Mouse (Mus musculus) lung, embryonic 14.5 days (tissue): ENCODE data around the gene Sobp. TPM values are rescaled to one million over a fixed set of nuclear protein-coding genes. Genes with fewer than 3 reads are reported as not detected.

ENCODE experiments used
- ATAC-seq: fragments of 200-750 bp; cut with Nextera tagmentation; 2 replicates; pipeline ENCODE4 v1.8.0; 2017; ENCODE audit warnings: mild to moderate bottlenecking, moderate TSS enrichment, moderate library complexity; ENCODE audit not compliant: insufficient read depth
- DNase-seq: peaks from one replicate; pipeline ENCODE4 v3.0.0-alpha.2; 2015
- H3K27ac ChIP-seq: fragments of 300-500 bp; sonication (generic); 2 replicates; pipeline ENCODE4 v1.5.1; 2014; ENCODE audit warnings: low read depth, mild to moderate bottlenecking, moderate library complexity
- H3K27me3 ChIP-seq: fragments of 300-500 bp; sonication (generic); 2 replicates; pipeline ENCODE4 v1.6.1; 2014; ENCODE audit warnings: low read length, control low read depth; ENCODE audit not compliant: insufficient read depth
- H3K36me3 ChIP-seq: fragments of 300-500 bp; sonication (generic); 2 replicates; pipeline ENCODE4 v1.6.1; 2014; ENCODE audit warnings: control low read depth; ENCODE audit not compliant: insufficient read depth
- H3K4me1 ChIP-seq: fragments of 300-500 bp; sonication (generic); 2 replicates; pipeline ENCODE4 v1.6.1; 2014; ENCODE audit warnings: antibody characterized with exemption, control low read depth; ENCODE audit not compliant: insufficient read depth
- H3K4me2 ChIP-seq: fragments of 300-500 bp; sonication (generic); 2 replicates; pipeline ENCODE4 v1.6.1; 2014; ENCODE audit warnings: mild to moderate bottlenecking
- H3K4me3 ChIP-seq: fragments of 300-500 bp; sonication (generic); 2 replicates; pipeline ENCODE4 v1.5.1; 2014; ENCODE audit warnings: low read depth, low read length
- H3K9ac ChIP-seq: fragments of 300-500 bp; sonication (generic); 2 replicates; pipeline ENCODE4 v1.6.1; 2014
- H3K9me3 ChIP-seq: fragments of 300-500 bp; sonication (generic); 2 replicates; pipeline ENCODE4 v1.6.1; 2016; ENCODE audit warnings: low read depth, low read length, control low read depth
- CTCF ChIP-seq: IDR thresholded peaks from 2 replicates; pipeline ENCODE4 v1.5.1; 2016; ENCODE audit warnings: antibody characterized with exemption, low read depth
- WGBS: fragments of 180-500 bp; shearing (Covaris S2); extraction: QIAGEN DNeasy Blood & Tissue Kit; methylation state at CpG from one replicate; pipeline ENCODE4 v1.1.7; 2014; 5-methylcytosine and 5-hydroxymethylcytosine counted together
- polyA plus RNA-seq: library from polyadenylated mRNA; unstranded; fragments of >200 nt; fragmentation: Nextera tagmentation; extraction: Ambion mirVana; gene quantifications from 2 replicates; pipeline ENCODE4 v1.2.1, GENCODE M21; 2014

Sobp gene
- polyA plus RNA-seq, 1 experiment from 2014 or later, result 0.66 TPM

- no peaks in the 10 kb centered on the region for H3K27me3 ChIP-seq
- no peak overlapping the region for H3K27ac ChIP-seq
- TF ChIP-seq CTCF, result no peak
- no peak overlapping the region for H3K9ac ChIP-seq
- WGBS, result 78% methylated on average over 8 of the region's 8 CpGs
- H3K4me2 ChIP-seq, result no peak overlapping the region
- DNase-seq (no peak), ATAC-seq (no peak)
- no peaks in the 10 kb centered on the region for H3K9me3 ChIP-seq
- no peaks in the 10 kb centered on the region for H3K4me1 ChIP-seq
- no peak overlapping the region for H3K4me3 ChIP-seq
- H3K36me3 ChIP-seq, result no peaks in the 10 kb centered on the region
These were observed 67.7 kb downstream of the Sobp start for GRCm38 (mm10) chr10:43106616-43107015.

GRCm38 (mm10) chr10:43106196-43106595 lies 68.1 kb downstream of the Sobp start:
- Histone ChIP-seq H3K4me3 (no peak overlapping the region), H3K9me3 (no peaks in the 10 kb centered on the region), H3K27ac (no peak overlapping the region), H3K4me2 (no peak overlapping the region), H3K4me1 (no peaks in the 10 kb centered on the region), H3K36me3 (no peaks in the 10 kb centered on the region), H3K9ac (no peak overlapping the region), H3K27me3 (no peaks in the 10 kb centered on the region)
- 52% methylated on average over 7 of the region's 7 CpGs for WGBS
- no peak for ATAC-seq
- DNase-seq, result no peak
- TF ChIP-seq CTCF, result no peak

GRCm38 (mm10) chr10:43100513-43100912 lies 73.8 kb downstream of the Sobp start:
- Histone ChIP-seq H3K4me2 (no peak overlapping the region), H3K27ac (no peak overlapping the region), H3K9ac (no peak overlapping the region), H3K4me3 (no peak overlapping the region), H3K36me3 (no peaks in the 10 kb centered on the region), H3K27me3 (no peaks in the 10 kb centered on the region), H3K4me1 (no peaks in the 10 kb centered on the region), H3K9me3 (no peaks in the 10 kb centered on the region)
- ATAC-seq, result no peak
- no peak for TF ChIP-seq CTCF
- WGBS, result 65% methylated on average over 5 of the region's 5 CpGs
- DNase-seq, result no peak

GRCm38 (mm10) chr10:43099229-43099628 lies 75.1 kb downstream of the Sobp start:
- H3K27ac ChIP-seq, result no peak overlapping the region
- DNase-seq (no peak), ATAC-seq (no peak)
- H3K27me3 ChIP-seq, result no peaks in the 10 kb centered on the region
- H3K36me3 ChIP-seq, result no peaks in the 10 kb centered on the region
- no peaks in the 10 kb centered on the region for H3K4me1 ChIP-seq
- no peaks in the 10 kb centered on the region for H3K9me3 ChIP-seq
- H3K4me2 ChIP-seq, result no peak overlapping the region
- no peak overlapping the region for H3K9ac ChIP-seq
- no peak overlapping the region for H3K4me3 ChIP-seq
- 66% methylated on average over 6 of the region's 6 CpGs for WGBS
- TF ChIP-seq CTCF, result no peak

GRCm38 (mm10) chr10:43097755-43098154 lies 76.6 kb downstream of the Sobp start:
- no peak for ATAC-seq

GRCm38 (mm10) chr10:43096614-43097013 lies 77.7 kb downstream of the Sobp start:
- DNase-seq, result no peak
- Histone ChIP-seq H3K9ac (no peak overlapping the region), H3K27ac (no peak overlapping the region), H3K27me3 (no peaks in the 10 kb centered on the region), H3K36me3 (no peaks in the 10 kb centered on the region), H3K4me2 (no peak overlapping the region), H3K9me3 (no peaks in the 10 kb centered on the region), H3K4me3 (no peak overlapping the region), H3K4me1 (no peaks in the 10 kb centered on the region)
- 68% methylated on average over 4 of the region's 4 CpGs for WGBS
- TF ChIP-seq CTCF, result no peak
- no peak for ATAC-seq

More at GRCm38 (mm10) chr10:43097755-43098154, 76.6 kb downstream of the Sobp start:
- H3K27ac ChIP-seq, result no peak overlapping the region
- H3K27me3 ChIP-seq, result no peaks in the 10 kb centered on the region
- H3K4me3 ChIP-seq, result no peak overlapping the region
- WGBS, result 70% methylated on average over 8 of the region's 8 CpGs
- no peak for DNase-seq
- H3K4me2 ChIP-seq, result no peak overlapping the region
- no peak overlapping the region for H3K9ac ChIP-seq
- TF ChIP-seq CTCF, result no peak
- no peaks in the 10 kb centered on the region for H3K9me3 ChIP-seq
- no peaks in the 10 kb centered on the region for H3K36me3 ChIP-seq
- no peaks in the 10 kb centered on the region for H3K4me1 ChIP-seq

GRCm38 (mm10) chr10:43094537-43094936 lies 79.8 kb downstream of the Sobp start:
- Histone ChIP-seq H3K4me2 (no peak overlapping the region), H3K27ac (no peak overlapping the region), H3K9ac (no peak overlapping the region), H3K9me3 (no peaks in the 10 kb centered on the region), H3K27me3 (no peaks in the 10 kb centered on the region), H3K4me1 (no peaks in the 10 kb centered on the region), H3K4me3 (no peak overlapping the region), H3K36me3 (no peaks in the 10 kb centered on the region)
- no peak for TF ChIP-seq CTCF
- DNase-seq, result no peak
- WGBS, result 27% methylated on average over 5 of the region's 5 CpGs
- no peak for ATAC-seq

GRCm38 (mm10) chr10:43093440-43093839 lies 80.9 kb downstream of the Sobp start:
- Histone ChIP-seq H3K4me1 (no peaks in the 10 kb centered on the region), H3K4me3 (no peak overlapping the region), H3K4me2 (no peak overlapping the region), H3K36me3 (no peaks in the 10 kb centered on the region), H3K27me3 (no peaks in the 10 kb centered on the region), H3K27ac (no peak overlapping the region), H3K9ac (no peak overlapping the region), H3K9me3 (no peaks in the 10 kb centered on the region)
- DNase-seq (no peak), ATAC-seq (no peak)
- 77% methylated on average over 10 of the region's 10 CpGs for whole genome bisulfite sequencing
- TF ChIP-seq CTCF, result no peak
